Mouse (Mus musculus): Measurements from ENCODE around the gene Zdhhc20. TPM values are rescaled to one million over a fixed set of nuclear protein-coding genes. Genes with fewer than 3 reads are reported as not detected.

The Zdhhc20 gene
- total RNA-seq, 2 experiments from 2014 or later = 26.1 to 30.4 TPM

Small RNAs within 50 kb of the gene (microRNA-seq; reads per million reads assigned to microRNA genes)
- gene Mir3077 = 1.3 to 3.2 reads per million in 2 experiments

Other genes starting within 250 kb of the Zdhhc20 start
- gene Xpo4, start 224.8 kb downstream of the Zdhhc20 start, total RNA-seq (2021) = 10 to 100 TPM; 12.8 to 13.0 TPM
- gene Gm49361, start 144.2 kb downstream of the Zdhhc20 start, total RNA-seq (2021) = under 1 TPM in 1 of 2 experiments, not detected in 1; 0.64 TPM
- 10 to 100 TPM; 11.3 to 13.5 TPM for gene Lats2, start 131.9 kb downstream of the Zdhhc20 start, total RNA-seq (2021)
- 10 to 100 TPM; 46.2 to 59.6 TPM for gene Sap18, start 92.1 kb downstream of the Zdhhc20 start, total RNA-seq (2021)
- gene Ska3, start 64.1 kb downstream of the Zdhhc20 start, total RNA-seq (2021) = 1 to 10 TPM in 1 of 2 experiments, under 1 TPM in 1; 0.97 to 2.2 TPM
- gene Mrpl57, start 64.0 kb downstream of the Zdhhc20 start, total RNA-seq (2021) = 10 to 100 TPM; 65.6 to 87.1 TPM
- gene Micu2, start 109.0 kb upstream of the Zdhhc20 start, total RNA-seq (2021) = 10 to 100 TPM; 23.2 to 24.0 TPM
- 10 to 100 TPM; 20.9 to 22.2 TPM for gene Fgf9, start 180.3 kb upstream of the Zdhhc20 start, total RNA-seq (2021)